Mouse (Mus musculus) frontal cortex, adult (tissue): ENCODE results near the gene Cep89.
A peak's percentile ranks its signal among the peaks of the same experiment; 100 is the strongest.

Experiments used
- ATAC-seq: cut with Nextera tagmentation; 2 replicates; pipeline ENCODE4 v1.9.2; 2017; ENCODE audit warnings: mild to moderate bottlenecking, moderate library complexity, mixed read lengths; ENCODE audit not compliant: low TSS enrichment

The Cep89 gene

GRCm38 (mm10) chr7:35386525-35386952 is 10.3 kb upstream of the Cep89 start:
- no peak for ATAC-seq

GRCm38 (mm10) chr7:35388694-35389093 is 8.1 kb upstream of the Cep89 start:
- no peak for ATAC-seq

GRCm38 (mm10) chr7:35392935-35393334 is 3.9 kb upstream of the Cep89 start:
- ATAC-seq: no peak

- ATAC-seq: no peak
These were observed 940 bp upstream of the Cep89 start for GRCm38 (mm10) chr7:35395734-35396456.

- ATAC-seq: no peak
These were observed 4.3 kb downstream of the Cep89 start for GRCm38 (mm10) chr7:35401169-35401568.

GRCm38 (mm10) chr7:35415226-35415625 is 18.4 kb downstream of the Cep89 start:
- ATAC-seq: no peak

- ATAC-seq: no peak
These were observed 19.2 kb downstream of the Cep89 start for GRCm38 (mm10) chr7:35415801-35416653.

GRCm38 (mm10) chr7:35416654-35416948 is 19.8 kb downstream of the Cep89 start:
- ATAC-seq: no peak

- no peak for ATAC-seq
These were observed 26.2 kb downstream of the Cep89 start for GRCm38 (mm10) chr7:35423071-35423470.

- no peak for ATAC-seq
These were observed 31.3 kb downstream of the Cep89 start for GRCm38 (mm10) chr7:35428146-35428545.

- no peak for ATAC-seq
These were observed 38.4 kb downstream of the Cep89 start for GRCm38 (mm10) chr7:35435266-35435665.

- ATAC-seq: no peak
These were observed 50.7 kb downstream of the Cep89 start for GRCm38 (mm10) chr7:35447501-35447900.

GRCm38 (mm10) chr7:35447996-35448846 is 51.4 kb downstream of the Cep89 start, which contains the start of gene Slc7a9:
Gene Slc7a9, plus strand, starts transcription at chr7:35448796.
- ATAC-seq: no peak

- ATAC-seq: no peak
These were observed 52.0 kb downstream of the Cep89 start for GRCm38 (mm10) chr7:35448867-35449266.

GRCm38 (mm10) chr7:35456091-35456814 is 59.4 kb downstream of the Cep89 start:
- no peak for ATAC-seq

- ATAC-seq: no peak
These were observed 64.1 kb downstream of the Cep89 start for GRCm38 (mm10) chr7:35460971-35461370.

GRCm38 (mm10) chr7:35465027-35465426 is 68.2 kb downstream of the Cep89 start:
- 0 out of 2 replicates have a peak, but pooled peaks have one; percentile 44 for ATAC-seq

- no peak for ATAC-seq
These were observed 71.0 kb downstream of the Cep89 start for GRCm38 (mm10) chr7:35467856-35468255.

- no peak for ATAC-seq
These were observed 74.0 kb downstream of the Cep89 start for GRCm38 (mm10) chr7:35470794-35471193.

- no peak for ATAC-seq
These were observed 79.6 kb downstream of the Cep89 start for GRCm38 (mm10) chr7:35476457-35476856.

- ATAC-seq: no peak
These were observed 88.3 kb downstream of the Cep89 start for GRCm38 (mm10) chr7:35485126-35485525.
